Comparison of ENCODE assay signal across 8 mouse cellular contexts in the genomic region with DNA sequence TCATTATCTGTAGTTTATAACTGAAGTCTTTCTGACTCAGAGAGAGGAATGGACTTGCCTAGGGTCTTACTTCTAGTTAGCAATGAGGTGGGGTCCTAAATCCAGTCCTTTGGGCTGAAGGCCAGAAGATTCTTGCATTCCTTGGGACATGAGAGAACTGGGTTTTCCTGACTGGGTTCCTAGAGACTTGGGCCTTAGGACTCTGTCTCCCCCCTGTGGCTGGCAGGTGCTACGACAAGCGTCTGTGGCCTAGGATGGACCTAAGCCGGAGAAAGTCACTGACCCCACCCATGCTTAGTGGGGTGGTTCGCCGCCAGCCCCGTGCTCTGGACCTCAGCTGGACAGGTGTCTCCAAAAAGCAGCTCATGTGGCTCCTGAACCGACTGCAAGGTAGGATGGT. TPM values are rescaled to one million over a fixed set of nuclear protein-coding genes. Genes with fewer than 3 reads are reported as not detected.
DNase-seq lines count a peak whose midpoint lies in the region.

No protein-coding gene starts in this region.

- DNase-seq in left cerebral cortex, postnatal 4 days, result peak; percentile 66
- DNase-seq in left cerebral cortex, adult 11 months (ENCODE audit: low spot score), result no peak
- peak; percentile 56 for DNase-seq in Muller cell, postnatal 12 days (ENCODE audit: inconsistent ontology term)
- DNase-seq in cerebellum, adult 9-10 months, result peak; percentile 80
- DNase-seq in heart, adult 8-10 months (ENCODE audit: low spot score), result peak; percentile 70
- DNase-seq in kidney, postnatal 4 days, result peak; percentile 81 to 85
- peak; percentile 79 for DNase-seq in mesoderm, embryonic 11.5 days (ENCODE audit: low read depth, low spot score)
- peak; percentile 75 for DNase-seq in thymus, postnatal 4 days

- intact Hi-C loops in left cerebral cortex, postnatal 4 days (cut with DNase I), result no loop called here

RNA-seq across cellular contexts. Expression of a gene that starts 8.6 kb away (rescaled TPM):
- total RNA-seq in left cerebral cortex, postnatal 4 days (2021), result 10 to 100 TPM; 14.2 to 15.1 TPM
- total RNA-seq in heart, adult 8-10 months (2022), result 10 to 100 TPM; 20.0 to 26.6 (median 24.7) TPM

RNA-seq across cellular contexts. Expression of a gene that starts 15.4 kb away (rescaled TPM):
- total RNA-seq in left cerebral cortex, postnatal 4 days (2021), result 10 to 100 TPM; 46.2 to 47.4 TPM
- total RNA-seq in heart, adult 8-10 months (2022), result 10 to 100 TPM; 15.4 to 23.1 (median 17.9) TPM

RNA-seq across cellular contexts. Expression of a gene that starts 16.7 kb away (rescaled TPM):
- total RNA-seq in left cerebral cortex, postnatal 4 days (2021), result 100 to 1,000 TPM; 143 to 148 TPM
- 1 to 10 TPM; 1.9 to 4.9 (median 3.2) TPM for total RNA-seq in heart, adult 8-10 months (2022)

RNA-seq across cellular contexts. Expression of a gene that starts 24.4 kb away (rescaled TPM):
- 1 to 10 TPM; 2.2 to 3.1 TPM for total RNA-seq in left cerebral cortex, postnatal 4 days (2021)
- 1 to 10 TPM; 1.9 to 3.3 (median 2.7) TPM for total RNA-seq in heart, adult 8-10 months (2022)

RNA-seq across cellular contexts. Expression of a gene that starts 29.1 kb away (rescaled TPM):
- total RNA-seq in left cerebral cortex, postnatal 4 days (2021), result not detected
- not detected for total RNA-seq in heart, adult 8-10 months (2022)

Comparison
In these comparisons a context has a peak if more than half of its experiments do, and no peak if none do; other contexts are left out.
1. RNA of a gene that starts 16.7 kb away (total RNA-seq): 143 to 148 TPM in left cerebral cortex, postnatal 4 days; 1.9 to 4.9 TPM in heart, adult 8-10 months; every median in the first group is over 10 times any median in the second.